Mouse (Mus musculus): ENCODE measurements around the gene Eef1a2.

GRCm38 (mm10) chr2:181125726-181126455 lies 30.9 kb downstream of the Eef1a2 start:
- TF ChIP-seq JUND (conservative IDR thresholded peaks at IDR 0.05; ENCODE audit: low read depth, low read length) (no peak), USF1 (IDR thresholded peaks at IDR 0.05; ENCODE audit: low read depth, low read length) (no peak), MXI1 (IDR thresholded peaks at IDR 0.05; ENCODE audit: low read depth, low read length) (no peak), NELFE (IDR thresholded peaks at IDR 0.05; ENCODE audit: low read depth, low read length) (no peak), CTCF (conservative IDR thresholded peaks at IDR 0.05 in 1 of 2, IDR thresholded peaks at IDR 0.05 in 1 of 2; ENCODE audit: low read depth in 2 of 2, low read length in 2 of 2) (no peak), EP300 (IDR thresholded peaks at IDR 0.05; ENCODE audit: low read length) (no peak), SMC3 (IDR thresholded peaks at IDR 0.05; ENCODE audit: low read depth, low read length) (no peak), E2F4 (IDR thresholded peaks at IDR 0.05; ENCODE audit: insufficient replicate concordance, low read depth, low read length) (no peak), MYC (IDR thresholded peaks at IDR 0.05; ENCODE audit: low read depth, low read length) (no peak), ZKSCAN1 (IDR thresholded peaks at IDR 0.05; ENCODE audit: borderline replicate concordance, low read depth, low read length) (no peak), GABPA (IDR thresholded peaks at IDR 0.05; ENCODE audit: insufficient replicate concordance, low read depth, low read length) (no peak), CHD2 (IDR thresholded peaks at IDR 0.05; ENCODE audit: low read length) (no peak)

Measured in CH12.LX (cell line).